ENCODE assay signal across 8 mouse cellular contexts in genomic region chr6:143166452-143167357, GRCm38 (mm10). TPM values are rescaled to one million over a fixed set of nuclear protein-coding genes. Genes with fewer than 3 reads are reported as not detected.
A peak's percentile ranks its signal among the peaks of the same experiment; 100 is the strongest.
DNase-seq lines count a peak whose midpoint lies in the region; ATAC-seq and TF ChIP-seq lines count a peak whose summit lies in the region.

Gene Etnk1 (plus strand): TSS chr6:143167221.

- DNase-seq in G1E (ENCODE audit: low spot score): peak; percentile 89
- DNase-seq in cerebellum, adult 18-20 months: peak; percentile 95 to 100
- peak; percentile 95 to 98 for DNase-seq in heart, postnatal 36 days
- DNase-seq in layer of hippocampus, adult 2 months (ENCODE audit: low spot score in 2 of 2): peak; percentile 98 to 100
- peak; percentile 97 for DNase-seq in lung, embryonic 14.5 days
- peak; percentile 99 for DNase-seq in thymus, adult 2 months

- intact Hi-C loops in heart, postnatal 36 days (cut with DNase I): loop anchor here (2.0 kb wide), 1 partner anchor 68 kb away; no protein-coding TSS in a partner anchor

- peaks cover 63% of the 10 kb centered on the region for H3K4me1 ChIP-seq in G1E (ENCODE audit: insufficient read depth, low read depth, low read length)
- peaks cover 22% of the 10 kb centered on the region for H3K4me1 ChIP-seq in forebrain, embryonic 16.5 days (replicated peaks; ENCODE audit: control insufficient read depth, insufficient read depth, low read length)
- no peaks in the 10 kb centered on the region; the same call in 1 of the 2 replicates for H3K4me1 ChIP-seq in lung, embryonic 14.5 days (ENCODE audit: insufficient read depth)
- H3K4me1 ChIP-seq in olfactory bulb, adult 2 months (ENCODE audit: control insufficient read depth, insufficient read depth, low read length): peaks cover 5% of the 10 kb centered on the region; the same call in 1 of the 2 replicates
- H3K4me1 ChIP-seq in thymus, adult 2 months (replicated peaks; ENCODE audit: control insufficient read depth, insufficient read depth, low read length): peaks cover 25% of the 10 kb centered on the region

- H3K9me3 ChIP-seq in G1E (replicated peaks): no peaks in the 10 kb centered on the region
- H3K9me3 ChIP-seq in forebrain, embryonic 16.5 days (ENCODE audit: control insufficient read depth, low read length): no peaks in the 10 kb centered on the region
- H3K9me3 ChIP-seq in lung, embryonic 14.5 days (ENCODE audit: low read depth, low read length): no peaks in the 10 kb centered on the region

- peak; percentile 51 for ATAC-seq in G1E (ENCODE audit: extremely low read depth, insufficient number of reproducible peaks, low FRiP score, poor library complexity, severe bottlenecking)
- ATAC-seq in forebrain, embryonic 16.5 days: peak; percentile 96
- ATAC-seq in lung, embryonic 14.5 days (ENCODE audit: insufficient read depth): peak; percentile 96

- no peak for TF ChIP-seq CTCF in G1E (IDR thresholded peaks at IDR 0.05; ENCODE audit: low read depth, low read length)
- peak; percentile 46 for TF ChIP-seq CTCF in layer of hippocampus, adult 2 months (conservative IDR thresholded peaks at IDR 0.05)
- peak; percentile 37 for TF ChIP-seq CTCF in lung, embryonic 14.5 days (IDR thresholded peaks at IDR 0.05; ENCODE audit: low read depth)
- no peak for TF ChIP-seq CTCF in olfactory bulb, adult 2 months (IDR thresholded peaks at IDR 0.05; ENCODE audit: insufficient read depth, low read depth, low read length)
- TF ChIP-seq CTCF in thymus, adult 2 months (IDR thresholded peaks at IDR 0.05; ENCODE audit: borderline replicate concordance, control insufficient read depth, extremely low read depth, insufficient read depth, low read length, poor library complexity): peak; percentile 53; the same call in 1 of the 2 replicates

- peaks cover 25% of the 10 kb centered on the region for H3K36me3 ChIP-seq in G1E (replicated peaks)
- H3K36me3 ChIP-seq in forebrain, embryonic 16.5 days (ENCODE audit: control insufficient read depth, insufficient read depth): no peaks in the 10 kb centered on the region
- H3K36me3 ChIP-seq in lung, embryonic 14.5 days (ENCODE audit: insufficient read depth): peaks cover 9% of the 10 kb centered on the region
- H3K36me3 ChIP-seq in thymus, adult 2 months (ENCODE audit: control insufficient read depth, insufficient read depth, low read length): peaks cover 7% of the 10 kb centered on the region; the same call in 1 of the 2 replicates

- peak within 1 kb of the TSS; percentile 99 for H3K4me3 ChIP-seq in G1E (ENCODE audit: low read depth, low read length)
- H3K4me3 ChIP-seq in forebrain, embryonic 16.5 days (replicated peaks; ENCODE audit: low read length): peak within 1 kb of the TSS; percentile 93
- peak within 1 kb of the TSS; percentile 85 for H3K4me3 ChIP-seq in layer of hippocampus, adult 2 months
- peak within 1 kb of the TSS; percentile 84 for H3K4me3 ChIP-seq in lung, embryonic 14.5 days (ENCODE audit: low read depth, low read length)
- H3K4me3 ChIP-seq in olfactory bulb, adult 2 months (ENCODE audit: insufficient read depth, low read depth, low read length): peak within 1 kb of the TSS; percentile 79
- peak within 1 kb of the TSS; percentile 86 for H3K4me3 ChIP-seq in thymus, adult 2 months (ENCODE audit: control insufficient read depth, insufficient read depth, low read length)

- H3K27me3 ChIP-seq in G1E (ENCODE audit: insufficient read depth, low read length): no peaks in the 10 kb centered on the region
- no peaks in the 10 kb centered on the region for H3K27me3 ChIP-seq in forebrain, embryonic 16.5 days (replicated peaks; ENCODE audit: control insufficient read depth, insufficient read depth, low read length)
- no peaks in the 10 kb centered on the region for H3K27me3 ChIP-seq in lung, embryonic 14.5 days (ENCODE audit: insufficient read depth, low read length)
- no peaks in the 10 kb centered on the region for H3K27me3 ChIP-seq in thymus, adult 2 months (ENCODE audit: control insufficient read depth, insufficient read depth, low read length)

- H3K9ac ChIP-seq in forebrain, embryonic 16.5 days (replicated peaks; ENCODE audit: low read depth, low read length): peak within 1 kb of the TSS; percentile 93
- H3K9ac ChIP-seq in lung, embryonic 14.5 days: peak within 1 kb of the TSS; percentile 80

- H3K4me2 ChIP-seq in forebrain, embryonic 16.5 days (ENCODE audit: low read length): peak within 1 kb of the TSS; percentile 92
- peak within 1 kb of the TSS; percentile 80 for H3K4me2 ChIP-seq in lung, embryonic 14.5 days

- under 1% methylated on average over 69 of the region's 81 CpGs for WGBS in forebrain, embryonic 16.5 days
- 1% methylated on average over 81 of the region's 81 CpGs for WGBS in lung, embryonic 14.5 days
- WGBS in olfactory bulb, adult 2 months: 1% methylated on average over 81 of the region's 81 CpGs
- WGBS in thymus, adult 2 months: 1% methylated on average over 81 of the region's 81 CpGs

- peak within 1 kb of the TSS; percentile 92 for H3K27ac ChIP-seq in forebrain, embryonic 16.5 days (ENCODE audit: low read length)
- H3K27ac ChIP-seq in layer of hippocampus, adult 2 months: peak within 1 kb of the TSS; percentile 96
- peak within 1 kb of the TSS; percentile 94 for H3K27ac ChIP-seq in lung, embryonic 14.5 days (ENCODE audit: low read depth)
- H3K27ac ChIP-seq in olfactory bulb, adult 2 months (ENCODE audit: insufficient read depth, low read depth, low read length): peak within 1 kb of the TSS; percentile 95
- peak within 1 kb of the TSS; percentile 89 for H3K27ac ChIP-seq in thymus, adult 2 months (ENCODE audit: control insufficient read depth, insufficient read depth, low read length)

- TF ChIP-seq POLR2A in olfactory bulb, adult 2 months (IDR thresholded peaks at IDR 0.05; ENCODE audit: insufficient read depth, low read depth, low read length): peak; percentile 60
- TF ChIP-seq POLR2A in thymus, adult 2 months (IDR thresholded peaks at IDR 0.05; ENCODE audit: control insufficient read depth, extremely low read depth, insufficient read depth, low read length, poor library complexity): peak; percentile 94

RNA-seq across cellular contexts. Expression of gene Etnk1, which starts in this region (rescaled TPM):
- total RNA-seq in G1E (2014; fragmentation: Nextera tagmentation): 199 and 208 TPM in 2 replicates
- total RNA-seq in G1E (2017): 268 and 281 TPM in 2 replicates
- 28.4 and 46.1 TPM in 2 replicates for polyA plus RNA-seq in G1E (2012)
- polyA plus RNA-seq in forebrain, embryonic 16.5 days (2015; fragmentation: Nextera tagmentation; extraction: Ambion mirVana): 38.1 and 40.4 TPM in 2 replicates
- total RNA-seq in heart, postnatal 36 days (2021): 10 to 100 TPM; 23.8 to 26.9 TPM
- 100 to 1,000 TPM; 173 to 175 TPM for total RNA-seq in layer of hippocampus, adult 2 months (2021)
- polyA plus RNA-seq in lung, embryonic 14.5 days (2014; fragmentation: Nextera tagmentation; extraction: Ambion mirVana): 22.6 and 23.3 TPM in 2 replicates
- 140 and 283 TPM in 2 replicates for polyA plus RNA-seq in olfactory bulb, adult 2 months (2012; ENCODE audit: insufficient read depth, insufficient read length, low replicate concordance, missing spikeins)
- 113 and 166 TPM in 2 replicates for polyA plus RNA-seq in thymus, adult 2 months (2012; rRNA removed)

Comparison
In these comparisons a context has a peak if more than half of its experiments do, and no peak if none do; other contexts are left out.
1. Peak in every context shown above with its lines: DNase-seq, ATAC-seq, H3K4me3 ChIP-seq and H3K27ac ChIP-seq.
2. RNA of gene Etnk1 (total RNA-seq): 199 to 281 TPM in G1E and 173 to 175 TPM in layer of hippocampus, adult 2 months; 23.8 to 26.9 TPM in heart, postnatal 36 days; every median in the first group is over 4 times any median in the second.
3. CTCF ChIP-seq: peak in layer of hippocampus, adult 2 months (single experiment), lung, embryonic 14.5 days (single experiment) and thymus, adult 2 months (single experiment); none in G1E (single experiment) and olfactory bulb, adult 2 months (single experiment).